Mouse (Mus musculus) layer of hippocampus, adult 18-20 months (tissue): ENCODE measurements around the gene Cyp2ab1. TPM values are rescaled to one million over a fixed set of nuclear protein-coding genes. Genes with fewer than 3 reads are reported as not detected.

Experiments
- DNase-seq, 2 experiments: peaks; one replicate each; pipeline ENCODE4 v3.0.0; 2022; ENCODE audit warnings: low spot score in 2 of 2
- total RNA-seq, 2 experiments: library from RNA; stranded (reverse); gene quantifications; 2 replicates each; pipeline ENCODE4 v1.2.3; 2021

Cyp2ab1 gene
- total RNA-seq, 2 experiments from 2014 or later, result not detected

GRCm38 (mm10) chr16:20271339-20271738, 53.9 kb downstream of the Cyp2ab1 start:
- DNase-seq, result no peak

DNA sequence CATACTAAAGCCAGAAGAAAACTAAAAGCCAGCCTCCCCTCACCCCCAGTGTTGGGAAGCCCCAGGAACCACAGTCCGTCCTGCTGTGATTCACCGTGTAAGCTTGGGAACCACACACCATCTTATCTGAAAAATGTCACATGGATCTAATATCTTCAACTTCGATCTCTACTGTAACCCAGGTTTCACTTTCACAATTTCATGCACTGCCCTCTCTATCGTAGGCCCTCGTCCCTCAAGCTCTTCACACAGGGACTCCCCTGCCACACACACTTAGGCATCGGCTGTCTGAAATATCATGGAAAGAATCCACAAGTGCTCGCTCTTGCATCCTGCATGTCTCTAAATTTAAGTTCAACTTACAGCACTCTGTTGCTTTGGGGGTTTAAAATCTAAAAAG, 60.1 kb downstream of the Cyp2ab1 start:
- DNase-seq, result no peak

Other genes starting within 250 kb of the Cyp2ab1 start
- 10 to 100 TPM; 78.8 to 79.7 TPM for gene Klhl24, start 227.9 kb downstream of the Cyp2ab1 start, total RNA-seq
- 10 to 100 TPM; 34.1 to 36.2 TPM for gene Yeats2, start 184.3 kb downstream of the Cyp2ab1 start, total RNA-seq
- 10 to 100 TPM; 35.3 to 36.3 TPM for gene Map6d1, start 84.0 kb downstream of the Cyp2ab1 start, total RNA-seq
- 10 to 100 TPM; 55.9 to 56.3 TPM for gene Parl, start 23.0 kb downstream of the Cyp2ab1 start, total RNA-seq
- 100 to 1,000 TPM; 199 TPM for gene Abcc5, start 101.0 kb upstream of the Cyp2ab1 start, total RNA-seq
- 10 to 100 TPM; 54.3 to 54.7 TPM for gene Eif2b5, start 173.4 kb upstream of the Cyp2ab1 start, total RNA-seq
- 10 to 100 TPM; 51.9 to 55.7 TPM for gene Dvl3, start 191.6 kb upstream of the Cyp2ab1 start, total RNA-seq
- gene Ap2m1, start 210.1 kb upstream of the Cyp2ab1 start, total RNA-seq, result 100 to 1,000 TPM; 702 to 704 TPM
- gene Abcf3, start 223.2 kb upstream of the Cyp2ab1 start, total RNA-seq, result 100 to 1,000 TPM; 100 TPM